Mouse (Mus musculus): ENCODE data around the gene Ckmt2. TPM values are rescaled to one million over a fixed set of nuclear protein-coding genes. Genes with fewer than 3 reads are reported as not detected.

Gene Ckmt2
- polyA plus RNA-seq, 1 experiment from 2014 or later, result 2.4 TPM

DNA sequence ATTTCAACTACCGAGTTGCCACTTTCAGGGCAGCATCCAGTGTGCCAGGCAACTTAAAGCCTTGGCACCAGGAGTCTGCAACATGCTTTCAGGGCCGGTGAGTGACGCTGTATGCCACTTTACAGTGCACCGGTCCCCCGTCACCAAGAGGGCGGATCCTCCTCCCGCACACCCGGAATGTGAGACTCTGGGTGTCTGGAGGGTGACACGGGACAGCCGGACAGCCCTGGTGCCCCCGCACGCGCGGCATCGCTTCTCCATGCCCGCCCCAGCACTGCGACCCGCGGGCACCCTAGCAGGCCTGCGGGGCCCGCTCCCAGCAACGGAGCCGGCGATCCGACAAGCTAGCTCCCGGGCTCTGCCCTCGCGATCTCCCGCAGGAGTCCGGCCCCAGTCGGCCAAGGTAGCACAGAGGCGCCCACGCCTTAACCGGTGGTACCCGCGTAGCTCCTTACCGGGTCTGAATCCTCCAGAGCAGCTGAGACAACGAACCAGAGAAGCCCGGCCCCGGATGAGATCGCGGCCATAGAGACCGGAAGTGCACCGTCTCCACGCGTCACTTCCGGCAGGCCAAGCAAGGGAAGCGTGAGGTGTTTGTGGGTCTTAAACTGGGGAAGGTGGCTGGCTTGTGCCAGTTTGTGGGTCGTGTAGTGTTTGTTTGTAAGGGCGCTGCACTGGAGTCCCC, 69.4 kb downstream of the Ckmt2 start, which contains the start of gene Zcchc9:
TSS of gene Zcchc9 (minus strand) at position 551 of the 685 bp plus-strand sequence.
- peaks cover 11% of the 10 kb centered on the region for H3K4me1 ChIP-seq (replicated peaks)
- peak within 1 kb of the TSS; percentile 65 for H3K4me2 ChIP-seq
- under 1% methylated on average over 50 of the region's 50 CpGs for WGBS (ENCODE audit: insufficient replicate concordance)
- peak; percentile 95 for ATAC-seq (ENCODE audit: insufficient read depth)
- peaks cover 16% of the 10 kb centered on the region for H3K36me3 ChIP-seq (replicated peaks)
- no peaks in the 10 kb centered on the region for H3K9me3 ChIP-seq (replicated peaks)
- H3K27ac ChIP-seq (replicated peaks), result peak within 1 kb of the TSS; percentile 92
- H3K9ac ChIP-seq, result peak within 1 kb of the TSS; percentile 91
- peak within 1 kb of the TSS; percentile 97 for H3K4me3 ChIP-seq (replicated peaks)
- H3K27me3 ChIP-seq, result no peaks in the 10 kb centered on the region

Other genes starting within 250 kb of the Ckmt2 start
- gene Acot12, start 135.4 kb downstream of the Ckmt2 start, polyA plus RNA-seq (2015; fragmentation: Nextera tagmentation; extraction: Ambion mirVana), result 4.7 and 5.0 TPM in 2 replicates
- 7.9 and 9.8 TPM in 2 replicates for gene Zcchc9, start 69.2 kb downstream of the Ckmt2 start, polyA plus RNA-seq (2015; fragmentation: Nextera tagmentation; extraction: Ambion mirVana)